Mouse (Mus musculus): ENCODE measurements around the gene Ism1.

Gene Ism1

DNA sequence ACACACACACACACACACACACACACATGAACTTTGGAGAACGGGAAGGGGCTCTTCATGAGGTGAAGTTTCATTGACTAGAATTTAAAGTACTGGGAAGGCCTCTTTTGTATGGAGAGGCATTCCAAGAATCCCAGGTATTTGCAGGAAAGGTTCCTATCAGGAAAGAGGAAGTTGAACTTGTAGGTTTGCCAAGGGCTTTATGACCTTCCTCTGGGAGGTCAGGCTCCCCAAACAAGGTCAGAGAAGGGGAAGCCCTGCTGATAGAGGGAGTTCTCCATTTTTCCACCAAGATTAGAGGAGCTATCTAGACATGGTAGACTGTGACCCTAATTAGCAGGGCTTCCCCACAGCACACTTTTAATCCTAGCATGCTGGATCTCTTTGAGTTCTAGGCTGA lies 39.8 kb downstream of the Ism1 start:
- no peak for DNase-seq

DNA sequence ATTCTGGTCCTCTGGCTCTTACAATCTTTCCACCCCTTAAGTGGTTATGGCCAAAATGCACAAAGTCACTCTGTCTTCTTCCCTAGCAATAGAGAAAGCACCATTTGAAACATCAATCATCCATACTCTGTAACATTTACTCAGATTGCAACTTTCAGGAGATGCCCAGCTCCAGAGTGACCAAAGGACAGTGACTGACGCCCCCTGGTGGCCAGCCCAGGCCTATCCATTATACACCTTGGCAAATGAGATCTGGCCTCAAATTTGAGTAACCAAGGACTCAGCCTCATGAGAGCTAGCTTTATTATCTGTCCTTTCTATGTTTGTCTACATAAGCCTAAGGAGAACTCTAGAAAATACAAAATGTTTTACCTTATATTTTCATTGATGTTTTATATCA lies 44.7 kb downstream of the Ism1 start:
- peak; percentile 73 to 81 for DNase-seq

DNA sequence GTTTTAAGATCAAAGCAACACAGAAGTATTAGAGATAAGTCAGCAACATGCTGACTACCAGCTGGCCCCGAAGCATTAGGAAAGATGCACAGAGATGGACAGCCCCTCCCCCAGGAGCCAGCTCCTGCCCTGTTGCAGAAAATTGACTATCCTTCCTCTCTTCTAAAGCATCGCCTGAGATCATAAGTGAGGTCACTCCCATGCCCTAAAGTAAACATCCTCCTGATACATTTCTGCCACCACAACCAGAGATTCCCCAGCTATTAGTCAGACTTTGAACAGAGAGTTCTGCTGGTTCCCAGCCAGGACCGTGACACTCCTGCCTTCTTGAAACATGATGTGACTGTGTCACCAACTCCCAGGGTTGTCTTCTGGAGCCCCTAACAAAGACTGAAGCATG lies 45.3 kb downstream of the Ism1 start:
- no peak for DNase-seq

DNA sequence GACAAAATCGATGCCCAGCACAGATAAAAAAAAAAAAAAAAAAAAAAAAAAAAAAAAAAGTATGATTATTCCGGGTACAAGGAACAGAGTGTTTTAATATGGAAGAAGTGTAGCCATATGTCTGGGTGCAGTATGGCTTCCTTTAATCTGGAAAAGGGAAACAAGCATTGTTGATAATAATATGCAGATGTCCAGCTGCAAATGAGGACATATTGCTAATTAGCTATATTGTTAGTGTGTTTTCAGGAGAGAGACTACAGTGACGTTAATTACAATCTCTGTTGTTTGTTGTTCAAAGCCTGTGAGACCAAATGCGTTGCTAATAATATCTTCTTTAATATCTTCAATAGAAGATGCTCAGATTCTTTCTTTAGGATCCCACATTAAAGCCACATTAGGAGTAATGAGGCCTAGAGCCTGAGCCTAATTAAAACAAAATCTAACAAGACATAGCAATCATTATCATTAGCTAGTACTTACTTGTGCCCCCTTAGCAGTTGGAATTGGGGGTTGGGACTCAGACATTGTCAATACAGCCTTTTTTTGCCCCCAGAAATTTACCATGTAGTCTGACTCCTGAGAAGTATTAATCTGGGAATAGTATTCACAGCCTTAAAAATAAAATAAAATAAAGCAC lies 46.3 kb downstream of the Ism1 start:
- DNase-seq: no peak

DNA sequence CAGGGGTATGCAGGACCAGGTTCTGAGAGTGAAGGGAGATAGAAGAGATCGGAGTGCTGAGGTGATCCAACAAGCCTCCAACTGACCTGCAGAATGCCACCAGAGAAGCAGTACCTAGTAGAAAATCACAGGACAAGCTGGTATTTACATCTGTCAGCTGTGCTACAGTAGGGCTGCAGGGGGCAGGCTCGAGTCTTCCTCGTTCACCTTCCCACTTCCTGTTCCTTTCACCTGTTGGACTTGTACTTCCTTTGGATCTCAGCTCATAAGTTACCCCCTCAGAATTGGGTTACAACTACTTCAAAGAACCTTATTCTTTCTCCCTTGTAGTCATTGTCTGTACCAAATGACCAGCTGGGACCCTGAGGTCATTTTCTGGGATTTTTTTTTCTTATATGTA lies 47.4 kb downstream of the Ism1 start:
- DNase-seq: no peak

DNA sequence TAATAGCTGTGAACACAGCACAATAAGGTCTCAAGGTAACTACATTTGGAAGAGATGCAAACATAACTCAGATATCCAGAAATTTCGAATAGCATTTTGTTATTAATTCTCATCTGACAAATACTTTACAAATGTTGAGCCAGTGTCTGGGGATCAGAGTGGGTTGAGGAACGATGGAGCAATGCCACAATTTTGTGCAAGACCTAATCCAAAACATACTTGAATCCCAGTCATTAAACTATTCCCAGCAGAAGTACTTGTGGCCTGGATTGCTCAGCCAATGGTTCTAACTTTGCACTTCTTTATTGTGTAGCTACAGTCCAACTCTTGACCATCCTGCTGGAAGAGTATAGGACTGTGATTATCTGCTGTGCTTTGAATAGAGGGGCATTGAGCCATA lies 50.1 kb downstream of the Ism1 start:
- no peak for DNase-seq

DNA sequence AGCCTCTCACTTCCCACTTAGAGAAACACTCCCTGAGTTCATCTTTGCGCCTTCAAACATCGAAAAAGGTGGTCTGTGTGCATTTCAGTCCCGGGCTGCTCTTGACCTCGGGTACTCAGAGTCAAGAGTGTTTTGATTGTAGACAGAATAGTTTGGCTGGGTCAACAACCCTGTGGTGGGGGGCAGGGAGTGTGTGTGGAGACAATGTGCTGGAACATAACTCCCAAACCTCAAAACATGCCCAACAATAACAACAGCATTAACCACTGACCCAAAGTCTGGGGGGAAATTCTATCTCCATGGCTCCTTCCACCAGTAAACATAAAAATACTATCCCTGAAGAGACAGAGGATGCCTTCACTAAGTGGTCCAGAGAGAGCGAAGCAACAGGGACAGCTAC lies 51.4 kb downstream of the Ism1 start:
- DNase-seq: no peak

DNA sequence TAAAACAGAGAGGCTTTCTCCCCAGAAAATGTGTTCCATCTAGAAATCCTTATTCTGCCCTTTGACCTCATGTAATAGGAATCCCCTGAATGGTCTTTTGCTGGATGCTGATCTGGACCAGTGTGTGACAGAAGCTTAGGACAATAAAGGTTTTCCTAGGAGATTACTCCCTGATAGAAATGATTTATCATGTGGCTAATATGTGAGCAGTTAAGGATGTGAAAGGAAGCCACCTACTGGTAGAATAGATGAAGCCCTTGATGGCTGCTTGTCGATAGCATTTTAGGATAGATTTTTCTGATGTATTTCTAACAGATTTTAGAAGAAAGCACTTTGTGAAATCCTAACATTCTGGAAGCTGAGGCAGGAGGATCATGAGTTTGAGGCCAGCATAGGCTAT lies 64.4 kb downstream of the Ism1 start:
- no peak for DNase-seq

DNA sequence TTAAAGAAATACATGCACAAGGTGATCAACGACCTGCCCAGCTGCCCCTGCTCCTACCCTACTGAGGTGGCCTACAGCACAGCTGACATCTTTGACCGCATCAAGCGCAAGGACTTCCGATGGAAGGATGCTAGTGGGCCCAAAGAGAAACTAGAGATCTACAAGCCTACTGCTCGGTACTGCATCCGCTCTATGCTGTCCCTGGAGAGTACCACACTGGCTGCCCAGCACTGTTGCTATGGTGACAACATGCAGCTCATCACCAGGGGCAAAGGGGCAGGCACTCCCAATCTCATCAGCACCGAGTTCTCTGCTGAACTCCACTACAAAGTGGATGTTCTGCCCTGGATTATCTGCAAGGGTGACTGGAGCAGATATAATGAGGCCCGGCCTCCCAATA lies 79.0 kb downstream of the Ism1 start:
- DNase-seq: no peak

DNA sequence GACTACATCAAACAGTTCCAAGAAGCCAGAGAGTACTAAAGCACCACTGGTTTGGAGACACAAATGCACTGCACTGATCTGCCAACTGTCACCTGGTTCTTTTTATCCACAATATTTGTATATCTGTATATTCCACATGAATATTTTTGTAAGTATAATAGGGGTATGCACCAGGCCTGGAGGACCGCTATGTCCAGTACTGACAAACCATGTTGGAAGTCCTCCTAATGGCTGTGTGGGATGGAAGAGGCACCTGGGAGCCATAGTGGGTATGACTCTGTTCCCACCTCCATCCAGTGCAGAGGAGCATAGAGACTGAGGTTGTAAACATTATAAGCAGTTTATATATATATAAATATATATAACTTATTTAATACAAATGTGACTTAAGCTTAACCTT lies 79.5 kb downstream of the Ism1 start:
- DNase-seq: no peak

DNA sequence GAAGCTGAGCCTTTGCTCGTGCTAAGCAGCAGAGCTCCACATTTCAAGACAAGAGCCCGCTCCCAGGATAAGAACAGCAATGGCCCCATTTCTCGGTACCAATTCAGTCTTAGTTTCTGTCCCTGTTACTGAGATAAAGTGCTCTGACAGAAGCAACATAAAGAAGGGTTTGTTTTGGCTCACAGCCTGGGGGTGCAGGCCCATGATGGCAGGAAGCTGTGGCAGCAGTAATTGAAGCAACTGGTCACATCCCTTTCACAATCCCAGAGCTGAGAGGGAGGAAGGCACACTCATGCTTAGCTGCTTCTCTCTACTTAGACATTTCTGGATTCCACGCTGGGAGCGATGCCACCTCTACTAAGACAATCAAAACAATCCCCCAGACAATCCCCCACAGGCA lies 86.4 kb downstream of the Ism1 start:
- no peak for DNase-seq

DNA sequence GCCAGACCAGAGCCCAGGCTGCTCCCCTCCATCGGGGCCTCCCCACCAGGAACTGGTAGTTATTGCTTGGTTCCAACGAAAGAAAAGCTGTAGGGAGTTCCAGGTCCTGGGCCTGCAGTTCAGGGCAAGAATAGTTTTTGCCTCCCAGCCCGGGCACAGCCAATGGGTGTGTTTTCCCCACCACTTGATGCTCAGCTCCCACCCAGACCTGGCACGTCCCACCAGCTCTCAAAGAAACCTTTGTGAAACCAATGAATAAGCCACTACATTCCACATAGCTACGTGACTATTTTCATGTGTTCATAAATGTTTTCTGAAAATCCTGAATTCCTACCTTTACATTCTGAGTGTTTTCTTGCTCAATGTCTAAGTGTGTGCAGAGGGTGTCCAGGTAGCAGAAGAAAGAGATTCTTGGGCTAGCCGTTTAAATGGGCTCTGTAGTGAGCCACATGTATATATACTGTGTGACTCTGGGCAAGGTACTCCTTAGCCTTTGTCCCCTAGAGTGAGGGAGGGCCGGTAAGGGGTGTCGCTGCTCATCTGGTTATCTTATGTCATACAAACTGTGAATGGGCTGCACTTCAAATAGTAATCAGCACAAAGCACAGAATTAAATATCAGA lies 97.1 kb downstream of the Ism1 start:
- no peak for DNase-seq

DNA sequence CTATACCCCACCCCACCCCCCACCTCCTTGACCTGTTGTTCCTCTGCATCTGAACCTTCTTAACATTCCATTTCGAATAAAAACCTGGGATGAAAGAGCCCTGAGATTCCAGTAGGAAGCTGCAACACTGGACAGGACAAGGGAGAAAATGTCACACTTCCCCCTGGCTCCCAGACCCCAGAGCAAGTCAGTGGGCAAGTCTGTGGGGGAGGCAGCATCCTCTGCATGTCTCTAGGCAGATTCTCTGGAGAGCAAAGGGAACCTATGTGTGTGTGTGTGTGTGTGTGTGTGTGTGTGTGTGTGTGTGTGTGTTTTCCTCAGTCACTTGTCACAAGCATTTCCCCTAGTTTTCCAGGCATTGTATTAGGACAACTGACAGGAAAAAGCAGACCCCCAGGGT lies 98.7 kb downstream of the Ism1 start:
- no peak for DNase-seq

DNA sequence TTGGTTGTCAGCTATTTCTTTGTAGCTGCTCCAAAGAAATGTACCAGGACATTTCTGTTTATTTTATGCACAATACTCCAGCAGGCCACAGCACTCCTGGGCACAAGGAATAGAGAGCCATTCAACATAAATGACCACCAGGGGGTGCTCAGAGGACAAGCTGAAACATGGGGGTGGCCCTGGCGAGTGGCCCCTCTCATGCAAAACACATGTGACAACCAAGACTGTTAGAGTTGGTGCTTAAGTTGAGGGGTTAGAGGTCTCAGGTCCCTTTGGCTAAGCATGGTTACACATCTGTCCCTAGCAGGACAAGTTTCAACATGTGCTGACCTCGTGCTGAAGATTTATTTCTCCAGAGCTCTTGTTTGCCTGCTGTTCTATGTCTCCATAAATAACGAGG lies 100.3 kb downstream of the Ism1 start:
- no peak for DNase-seq

DNA sequence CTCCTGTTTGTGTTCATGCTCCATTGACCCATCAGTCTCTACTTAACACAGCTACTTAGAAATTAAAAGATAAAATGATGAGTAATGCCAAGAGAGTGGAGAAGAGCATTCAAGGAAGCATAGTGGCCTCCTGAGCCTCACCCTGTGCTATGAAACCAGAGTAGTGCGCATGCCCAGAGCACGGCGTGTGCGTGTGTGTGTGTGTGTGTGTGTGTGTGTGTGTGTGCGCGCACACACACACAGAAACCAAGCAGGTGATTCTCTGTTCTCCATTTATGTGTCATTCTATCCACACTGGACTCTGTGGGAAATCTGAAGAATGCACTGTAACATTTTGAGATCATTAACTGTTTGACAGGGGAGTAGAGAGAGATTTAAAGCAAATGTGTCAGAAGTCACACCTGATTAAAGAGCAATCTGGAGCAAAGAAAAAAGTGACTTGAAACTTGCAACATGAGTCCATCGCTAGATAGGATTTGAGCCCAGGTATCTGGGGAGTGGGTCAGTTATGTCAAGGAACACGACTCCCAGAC lies 105.4 kb downstream of the Ism1 start:
- no peak for DNase-seq

DNA sequence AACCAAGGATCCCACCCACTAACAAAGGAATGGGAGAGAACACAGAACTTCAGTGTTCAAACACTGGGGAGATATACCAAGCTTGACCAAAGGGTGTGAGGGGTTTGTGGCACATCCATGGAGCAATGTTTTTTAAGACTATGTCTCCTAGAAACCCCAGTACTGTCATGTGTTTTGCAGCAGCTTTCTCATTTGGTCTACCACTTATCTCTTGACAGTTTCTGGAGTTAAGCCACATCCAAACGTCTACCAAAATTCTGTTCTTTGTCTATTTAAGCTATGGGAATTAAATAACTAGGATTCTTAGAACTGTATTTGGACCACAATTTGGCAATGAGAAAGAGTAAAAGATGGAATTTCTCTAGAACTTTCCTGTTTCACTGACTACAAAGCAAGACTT lies 106.5 kb downstream of the Ism1 start:
- no peak for DNase-seq

DNA sequence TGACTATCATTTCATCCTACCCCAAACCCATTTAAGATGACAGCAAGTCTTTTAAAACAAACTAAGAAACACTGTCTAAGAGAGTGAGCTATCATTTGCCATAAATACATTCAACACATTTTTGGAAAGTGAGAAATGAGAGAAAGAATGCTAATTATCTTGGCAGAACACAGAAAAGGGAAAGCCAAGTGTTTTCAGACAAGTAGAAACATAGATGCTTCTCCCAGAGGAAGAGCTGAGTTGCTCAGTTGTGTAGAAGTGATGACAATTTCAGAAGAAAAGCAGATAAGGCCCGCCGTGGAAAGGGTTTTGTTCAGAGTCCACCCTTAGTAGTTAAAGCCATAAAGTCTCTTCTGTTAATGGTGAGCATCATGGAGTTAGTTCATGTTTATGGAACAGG lies 107.0 kb downstream of the Ism1 start:
- no peak for DNase-seq

DNA sequence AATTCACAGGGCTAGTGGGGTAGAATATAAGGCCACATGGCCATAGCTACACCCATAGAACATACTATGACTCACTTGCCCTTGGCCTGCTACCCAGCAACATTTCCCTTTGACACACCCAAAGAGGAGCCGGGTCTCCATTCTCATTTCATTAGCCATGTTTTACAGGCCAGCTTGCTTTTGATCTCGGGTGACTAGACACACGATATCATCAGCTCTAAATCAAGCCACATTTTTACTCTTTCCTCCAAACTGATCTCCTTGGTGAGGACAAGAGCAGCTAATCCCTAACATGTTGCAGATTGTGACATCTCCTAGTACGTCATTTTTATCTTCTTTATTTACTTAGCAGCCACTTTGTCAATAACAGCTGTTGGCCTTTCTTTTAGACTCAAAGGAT lies 110.7 kb downstream of the Ism1 start:
- no peak for DNase-seq

DNA sequence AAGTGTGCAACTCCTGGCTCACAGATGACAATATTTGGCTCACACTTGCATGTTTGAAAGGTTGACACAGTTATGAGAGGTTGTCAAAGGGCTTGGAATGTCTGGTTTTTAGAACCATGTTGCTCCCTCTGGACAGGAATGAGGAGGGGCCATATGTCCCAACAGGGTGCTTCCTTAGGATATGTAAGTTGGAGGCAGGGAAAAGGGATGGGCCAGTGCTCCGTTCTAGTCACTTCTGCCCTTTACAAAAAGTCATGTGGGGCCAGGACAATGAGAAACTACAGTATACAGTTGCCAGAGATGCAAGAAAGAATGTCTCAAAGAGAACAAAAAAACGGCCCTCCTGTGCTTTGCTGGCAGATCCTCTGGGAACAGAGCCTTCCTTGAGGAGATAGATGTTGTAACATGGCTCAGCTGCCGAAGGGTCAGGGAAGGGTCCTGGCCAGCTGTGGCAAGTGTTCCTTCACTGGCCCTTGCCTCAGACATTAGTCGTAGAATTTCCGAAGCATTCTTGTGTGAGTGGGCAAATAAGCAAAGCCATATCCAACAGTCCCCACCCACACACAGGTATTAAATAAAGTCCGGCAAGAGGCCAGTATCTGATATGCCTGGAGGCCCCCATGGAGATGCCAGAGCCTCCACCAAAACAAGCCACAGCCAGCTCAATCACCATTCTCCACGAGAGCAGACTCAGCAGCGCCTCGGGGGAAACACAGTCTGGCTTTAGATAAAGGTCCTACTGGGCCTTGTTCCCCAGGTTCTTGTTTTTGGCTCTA lies 114.6 kb downstream of the Ism1 start:
- DNase-seq: no peak

DNA sequence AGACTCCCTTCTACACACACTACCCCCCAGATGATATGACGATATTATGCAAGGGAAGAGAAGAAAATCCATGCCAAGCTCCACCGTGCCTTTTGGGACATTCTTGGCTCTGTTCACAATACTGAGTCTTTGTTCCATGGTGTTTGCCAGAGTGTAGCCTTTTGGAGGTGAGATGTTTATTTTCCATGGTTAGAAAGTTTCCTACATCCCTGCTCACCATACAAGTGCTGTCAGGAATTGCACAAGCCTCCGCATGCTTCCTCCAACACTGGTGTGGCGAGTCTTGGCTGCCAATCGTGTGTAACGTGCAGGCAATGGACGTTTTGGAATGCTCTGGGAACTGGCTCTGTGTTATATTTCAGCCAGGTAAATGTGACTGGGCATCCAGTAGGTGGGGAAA lies 126.1 kb downstream of the Ism1 start:
- DNase-seq: no peak

DNA sequence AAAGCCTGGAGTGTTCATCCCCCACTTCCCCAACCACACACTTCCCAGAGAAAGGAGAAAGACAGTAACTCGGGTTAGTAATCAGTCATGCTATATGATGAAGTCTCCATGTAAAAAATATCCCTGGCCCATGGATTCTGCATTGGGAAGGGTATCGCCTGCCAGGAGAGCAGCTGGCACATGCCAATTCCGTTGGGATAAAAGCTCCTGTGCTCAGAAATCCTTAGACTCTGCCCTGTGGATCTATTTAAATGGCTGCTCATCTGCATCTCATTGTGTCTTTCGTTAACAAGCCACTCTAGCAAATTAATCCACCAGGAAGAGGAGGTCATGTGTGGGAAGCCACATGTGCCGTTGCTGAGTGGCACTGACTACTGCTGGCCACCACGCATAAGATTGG lies 129.9 kb downstream of the Ism1 start:
- no peak for DNase-seq
